Mouse (Mus musculus): ENCODE data around the gene Zmat1. TPM values are rescaled to one million over a fixed set of nuclear protein-coding genes. Genes with fewer than 3 reads are reported as not detected.
A peak's percentile ranks its signal among the peaks of the same experiment; 100 is the strongest.
"Not testable (repeated sequence)": the region's sequence is repeated elsewhere in the genome, so short reads cannot be mapped to it uniquely, and the experiment has no call there.

The Zmat1 gene
- total RNA-seq (2021) = 1 to 10 TPM in 1 of 2 experiments, under 1 TPM in 1; 0.95 to 1.8 TPM
- long read RNA-seq, experiment 1, partial matches to known transcripts = 0 of 1 reads
- long read RNA-seq, experiment 1, other reads (novel, unspliced or antisense) = 1 of 1 reads
- long read RNA-seq, experiment 2 = 0 reads

GRCm38 (mm10) chrX:135008720-135009470, at the start of gene Zmat1:
Gene Zmat1 (minus strand): TSS chrX:135009209.
- peak; percentile 90 for DNase-seq

- not testable (repeated sequence) for DNase-seq
These were observed 44.9 kb upstream of the Zmat1 start for GRCm38 (mm10) chrX:135053939-135054338.

GRCm38 (mm10) chrX:135035962-135036375, 27.0 kb upstream of the Zmat1 start:
- no peak for DNase-seq

GRCm38 (mm10) chrX:135025135-135025534, 16.1 kb upstream of the Zmat1 start:
- no peak for DNase-seq

GRCm38 (mm10) chrX:135011381-135011780, 2.4 kb upstream of the Zmat1 start:
- DNase-seq = no peak

- DNase-seq = no peak
These were observed 434 bp upstream of the Zmat1 start for GRCm38 (mm10) chrX:135009471-135009815.

GRCm38 (mm10) chrX:135008021-135008420, 988 bp downstream of the Zmat1 start:
- DNase-seq = no peak

GRCm38 (mm10) chrX:134964546-134964945, 44.5 kb downstream of the Zmat1 start, which contains the start of gene Nxf2:
Gene Nxf2 (minus strand): TSS chrX:134964754.
- DNase-seq = no peak

GRCm38 (mm10) chrX:134963305-134964094, 45.5 kb downstream of the Zmat1 start:
- peak; percentile 59 for DNase-seq

- no peak for DNase-seq
These were observed 78.6 kb downstream of the Zmat1 start for GRCm38 (mm10) chrX:134930361-134930760.

GRCm38 (mm10) chrX:134929927-134930326, 79.1 kb downstream of the Zmat1 start:
- no peak for DNase-seq

- no peak for DNase-seq
These were observed 84.0 kb downstream of the Zmat1 start for GRCm38 (mm10) chrX:134925058-134925457.

GRCm38 (mm10) chrX:134923675-134924424, 85.2 kb downstream of the Zmat1 start:
- no peak for DNase-seq

Other genes starting within 250 kb of the Zmat1 start
- 1 to 10 TPM; 4.8 to 5.0 TPM for gene Armcx2, start 200.0 kb downstream of the Zmat1 start, total RNA-seq (2021)
- gene Nxf2, start 44.5 kb downstream of the Zmat1 start, total RNA-seq (2021) = not detected
- not detected for gene Gm15023, start 168.4 kb upstream of the Zmat1 start, total RNA-seq (2021)
- gene Tceal6, start 201.5 kb upstream of the Zmat1 start, total RNA-seq (2021) = under 1 TPM in 1 of 2 experiments, not detected in 1; 0.64 TPM

Data from gastrocnemius, postnatal 25 days (tissue).